Mouse (Mus musculus) brown adipose tissue, adult 24 weeks (tissue): Measurements from ENCODE around the gene Irf5. TPM values are rescaled to one million over a fixed set of nuclear protein-coding genes. Genes with fewer than 3 reads are reported as not detected.
"Not testable (repeated sequence)": the region's sequence is repeated elsewhere in the genome, so short reads cannot be mapped to it uniquely, and the experiment has no call there.

ENCODE experiments used
- H3K27ac ChIP-seq: fragments of 200-500 bp; replicated peaks from 2 replicates; pipeline ENCODE4 v1.5.1; 2012; ENCODE audit warnings: low read depth, mild to moderate bottlenecking, low read length
- H3K4me1 ChIP-seq: fragments of 200-500 bp; 2 replicates; pipeline ENCODE4 v1.6.1; 2012; ENCODE audit warnings: low read length, mixed read lengths; ENCODE audit not compliant: control insufficient read depth, insufficient read depth, insufficient read length
- H3K4me3 ChIP-seq: fragments of 200-500 bp; 2 replicates; pipeline ENCODE4 v1.5.1; 2012; ENCODE audit warnings: low read depth, mild to moderate bottlenecking, low read length, moderate library complexity; ENCODE audit not compliant: insufficient read depth
- polyA plus RNA-seq: library from polyadenylated mRNA; stranded (reverse); fragments of >200 nt; gene quantifications from 2 replicates; pipeline ENCODE4 v1.2.4, GENCODE M21; 2012; ENCODE audit not compliant: missing spikeins, insufficient read depth, insufficient read length

The Irf5 gene
- polyA plus RNA-seq, 1 experiment = 2.0 TPM

DNA sequence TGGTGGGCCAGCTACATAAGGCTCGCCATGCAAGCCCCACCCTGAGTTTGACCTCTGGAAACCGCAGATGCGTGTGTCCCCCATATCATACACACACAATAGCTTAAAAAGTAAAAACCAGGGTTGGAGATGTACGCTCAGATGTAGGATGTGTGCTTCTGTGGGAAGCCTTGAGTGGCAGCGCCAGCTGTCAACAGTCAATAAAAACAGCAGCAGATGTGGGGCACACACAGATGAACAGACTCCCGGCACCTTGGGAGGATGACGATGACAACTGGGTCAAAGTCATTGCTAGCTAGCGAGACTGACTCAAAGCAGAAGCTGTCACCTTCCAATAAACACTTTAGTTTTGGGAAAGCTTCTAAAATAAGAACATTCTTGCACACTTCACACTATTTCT lies 13.1 kb downstream of the Irf5 start:
- Histone ChIP-seq H3K4me1 (no peaks in the 10 kb centered on the region), H3K27ac (no peak overlapping the region), H3K4me3 (no peak overlapping the region)

DNA sequence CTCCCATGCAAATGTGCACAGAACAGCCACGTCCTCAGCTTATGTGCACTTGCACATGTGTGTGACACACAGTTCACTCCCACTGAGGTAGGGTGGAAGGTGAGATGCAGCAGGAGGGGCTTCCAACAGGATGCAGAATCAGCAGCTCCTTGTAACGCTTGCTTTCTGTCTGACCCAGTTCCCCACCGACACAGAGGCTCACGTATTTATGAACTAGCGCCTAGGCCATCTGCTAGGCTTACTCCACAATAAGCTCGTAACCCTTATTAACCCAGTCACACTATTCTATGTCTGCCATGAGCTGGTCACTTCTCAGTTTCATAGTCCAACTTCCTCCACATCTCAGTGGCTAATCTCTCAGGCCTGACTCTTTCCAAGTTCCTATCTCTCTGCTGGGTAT lies 13.8 kb downstream of the Irf5 start:
- H3K27ac ChIP-seq = no peak overlapping the region
- H3K4me1 ChIP-seq = no peaks in the 10 kb centered on the region
- no peak overlapping the region for H3K4me3 ChIP-seq

DNA sequence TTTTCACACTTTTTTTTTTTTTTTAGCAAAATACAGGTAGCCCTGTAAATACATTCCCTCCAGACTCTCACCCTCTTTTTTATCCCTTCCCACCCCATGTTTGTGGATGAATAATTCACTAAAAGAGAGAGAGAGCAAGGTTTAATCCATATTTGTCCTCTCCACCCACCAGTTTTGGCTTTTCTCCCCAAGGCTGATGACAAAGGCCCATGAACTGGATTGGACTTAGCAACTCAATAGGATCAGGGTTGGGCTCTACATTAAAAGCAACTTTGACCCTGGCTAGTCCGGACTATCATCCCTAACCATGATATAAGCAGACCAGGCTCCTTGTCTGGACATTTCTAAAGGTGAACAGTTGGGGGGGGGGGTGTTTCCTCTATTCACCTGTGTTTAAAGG lies 14.5 kb downstream of the Irf5 start:
- no peak overlapping the region for H3K27ac ChIP-seq
- no peak overlapping the region for H3K4me3 ChIP-seq

DNA sequence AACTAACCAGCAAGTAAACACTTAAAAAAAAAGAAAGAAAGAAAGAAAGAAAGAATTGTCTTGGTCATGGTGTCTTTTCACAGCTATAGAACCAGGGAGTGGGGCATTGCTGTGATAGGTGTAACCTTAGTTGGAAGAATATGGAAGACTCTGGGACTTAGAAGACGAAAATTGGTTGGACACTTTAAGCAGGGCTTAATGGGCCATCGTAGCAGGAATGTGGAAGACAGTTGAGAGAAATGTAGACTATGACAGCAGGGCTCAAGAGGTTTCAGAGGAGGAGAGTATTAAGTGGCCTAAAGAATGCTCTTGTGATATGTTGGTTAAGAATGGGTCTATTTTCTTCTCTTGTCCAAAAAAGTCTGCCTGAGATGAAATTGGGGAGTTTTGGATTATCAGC lies 19.2 kb downstream of the Irf5 start:
- Histone ChIP-seq H3K27ac (no peak overlapping the region), H3K4me3 (no peak overlapping the region), H3K4me1 (no peaks in the 10 kb centered on the region)

More for the DNA sequence above, 14.5 kb downstream of the Irf5 start:
- H3K4me1 ChIP-seq = no peaks in the 10 kb centered on the region

DNA sequence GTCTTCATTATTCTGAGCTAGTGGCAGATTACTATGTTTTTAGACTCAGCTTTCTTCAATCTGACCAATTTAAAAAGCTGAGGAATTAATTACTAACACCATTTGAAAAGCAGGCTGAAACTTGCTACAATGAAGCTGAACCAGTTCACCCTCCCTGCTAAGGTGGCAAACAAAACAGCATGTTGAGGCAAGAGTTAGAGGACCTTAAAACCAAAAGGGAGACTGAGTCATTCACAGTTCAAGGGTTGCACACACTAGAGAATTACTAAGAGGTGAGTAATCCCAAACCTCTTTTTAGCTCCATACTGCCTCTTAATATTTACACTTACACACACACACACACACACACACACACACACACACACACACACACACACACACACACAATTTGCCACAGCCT lies 21.2 kb downstream of the Irf5 start:
- Histone ChIP-seq H3K4me3 (no peak overlapping the region), H3K27ac (no peak overlapping the region), H3K4me1 (no peaks in the 10 kb centered on the region)

DNA sequence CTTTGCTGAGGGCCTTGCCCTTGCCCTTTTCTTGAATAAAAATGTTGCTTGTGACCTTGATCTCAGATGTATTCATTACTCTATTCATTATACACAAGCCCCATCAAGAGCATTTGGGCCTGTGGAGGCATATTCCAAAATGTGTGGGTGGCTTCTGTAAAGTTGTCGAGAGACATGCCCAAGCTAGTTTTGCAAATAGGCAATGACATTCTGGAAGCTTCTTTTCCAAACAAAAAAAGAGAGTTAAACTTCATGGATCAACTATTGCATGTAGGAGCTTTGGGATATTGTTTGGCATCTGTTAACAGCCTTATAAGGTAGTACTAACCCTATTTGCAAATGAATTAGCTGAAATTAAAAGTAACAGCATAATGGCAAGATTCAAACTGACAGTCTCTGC lies 21.7 kb downstream of the Irf5 start:
- H3K27ac ChIP-seq = no peak overlapping the region
- H3K4me3 ChIP-seq = no peak overlapping the region
- H3K4me1 ChIP-seq = no peaks in the 10 kb centered on the region

DNA sequence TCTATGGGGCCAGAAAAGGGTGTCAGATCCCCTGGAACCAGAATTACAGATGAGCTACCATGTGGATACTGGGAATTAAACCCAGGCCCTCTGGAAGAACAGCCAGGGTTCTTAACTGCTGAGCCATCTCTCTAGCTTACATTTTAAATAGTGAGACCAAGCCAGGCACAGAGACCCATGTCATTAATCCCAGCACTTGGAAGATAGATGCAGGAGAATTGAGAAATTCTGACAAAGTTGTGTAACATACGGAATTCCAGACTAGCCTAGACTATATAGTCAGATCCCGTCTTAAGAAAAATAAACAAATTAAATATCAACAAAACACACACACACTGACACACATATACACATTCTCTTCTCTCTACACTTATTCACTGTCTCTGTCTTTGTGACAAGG lies 26.1 kb downstream of the Irf5 start:
- Histone ChIP-seq H3K27ac (no peak overlapping the region), H3K4me3 (no peak overlapping the region), H3K4me1 (no peaks in the 10 kb centered on the region)

DNA sequence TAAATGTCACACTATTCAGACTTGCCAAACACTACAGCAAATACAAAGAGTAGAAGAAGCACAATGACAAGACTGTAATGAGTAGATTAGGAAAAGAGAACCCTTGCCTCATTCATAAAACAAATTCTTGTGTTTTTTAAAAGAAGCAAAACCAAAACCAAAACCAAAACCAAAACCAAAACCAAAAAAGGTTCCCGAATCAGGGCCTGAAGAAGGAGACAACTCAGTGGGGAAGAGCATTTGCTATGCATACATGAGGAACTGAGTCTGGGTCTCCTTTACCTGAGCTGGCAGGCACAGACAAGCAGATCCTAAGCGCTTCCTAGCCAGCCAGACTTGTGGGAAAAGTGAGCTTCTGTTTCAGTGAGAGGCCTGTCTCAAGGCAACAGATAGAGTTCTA lies 30.7 kb downstream of the Irf5 start:
- H3K4me1 ChIP-seq = no peaks in the 10 kb centered on the region
- no peak overlapping the region for H3K27ac ChIP-seq
- no peak overlapping the region for H3K4me3 ChIP-seq

DNA sequence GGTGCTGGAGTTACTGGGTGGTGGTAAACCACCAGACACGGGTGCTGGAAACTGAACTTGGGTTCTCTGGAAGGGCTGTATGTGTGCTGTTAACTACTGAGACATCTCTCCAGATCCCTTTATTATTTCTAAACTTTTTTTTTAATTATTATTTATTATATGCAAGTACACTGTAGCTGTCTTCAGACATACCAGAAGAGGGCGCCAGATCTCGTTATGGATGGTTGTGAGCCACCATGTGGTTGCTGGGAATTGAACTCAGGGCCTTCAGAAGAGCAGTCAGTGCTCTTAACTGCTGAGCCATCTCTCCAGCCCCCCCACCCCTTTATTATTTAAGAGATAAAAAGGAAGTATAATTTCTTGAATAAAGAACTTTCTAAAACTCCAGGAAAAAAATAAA lies 50.0 kb downstream of the Irf5 start:
- H3K4me1 ChIP-seq, H3K27ac ChIP-seq, H3K4me3 ChIP-seq: not testable (repeated sequence)

DNA sequence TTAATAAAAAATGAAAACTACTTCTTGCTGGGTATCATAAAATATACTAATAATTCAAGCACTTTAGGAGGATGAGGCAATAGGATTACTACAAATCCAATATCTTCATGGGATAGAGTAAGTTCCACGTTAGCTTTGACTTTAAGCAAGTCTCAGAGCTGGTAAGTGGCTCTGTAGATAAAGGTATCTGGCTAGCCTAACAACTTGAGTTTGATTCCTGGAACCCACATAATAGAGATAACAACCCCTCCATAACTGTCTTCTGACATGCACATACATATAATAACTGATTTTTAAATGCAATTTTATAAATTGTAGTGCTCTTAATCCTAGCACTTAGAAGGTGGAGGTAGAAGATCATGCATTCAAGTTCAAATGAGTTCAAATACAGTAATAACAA lies 54.3 kb downstream of the Irf5 start:
- no peak overlapping the region for H3K4me3 ChIP-seq
- no peak overlapping the region for H3K27ac ChIP-seq
- no peaks in the 10 kb centered on the region for H3K4me1 ChIP-seq

DNA sequence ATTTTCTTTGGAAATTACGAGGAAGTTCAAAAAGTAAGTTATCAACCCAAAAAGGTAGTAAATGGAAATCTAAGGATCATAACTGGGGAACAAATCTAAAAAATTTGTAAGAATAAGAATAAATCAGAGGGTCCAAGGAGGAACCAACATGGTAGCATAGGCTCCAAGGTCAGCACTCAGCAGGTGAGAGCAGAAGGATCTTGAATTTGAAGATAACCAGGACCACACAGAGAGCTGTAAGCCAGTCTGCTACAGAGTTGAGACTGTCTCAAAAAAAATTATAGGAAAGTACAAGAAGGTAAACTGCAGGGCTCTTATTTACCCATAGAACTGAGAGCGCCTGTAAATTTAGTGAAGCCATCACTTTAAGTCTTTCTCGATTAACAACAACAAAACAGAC lies 54.8 kb downstream of the Irf5 start:
- H3K27ac ChIP-seq = no peak overlapping the region
- H3K4me1 ChIP-seq = no peaks in the 10 kb centered on the region
- H3K4me3 ChIP-seq = no peak overlapping the region

Other genes starting within 250 kb of the Irf5 start
- gene Fam71f2, start 247.0 kb upstream of the Irf5 start, polyA plus RNA-seq = not detected in 2 replicates
- gene Fam71f1, start 207.5 kb upstream of the Irf5 start, polyA plus RNA-seq = not detected in 2 replicates
- gene Calu, start 178.6 kb upstream of the Irf5 start, polyA plus RNA-seq = 119 and 162 TPM in 2 replicates
- gene Opn1sw, start 138.2 kb upstream of the Irf5 start, polyA plus RNA-seq = not detected in 2 replicates
- 0.46 TPM in 1 of 2 replicates, not detected in the other for gene Ccdc136, start 130.3 kb upstream of the Irf5 start, polyA plus RNA-seq
- 1.5 and 3.0 TPM in 2 replicates for gene Flnc, start 93.4 kb upstream of the Irf5 start, polyA plus RNA-seq
- gene Atp6v1f, start 58.9 kb upstream of the Irf5 start, polyA plus RNA-seq = 252 and 255 TPM in 2 replicates
- not detected in 2 replicates for gene Atp6v1fnb, start 55.2 kb upstream of the Irf5 start, polyA plus RNA-seq
- 12.6 and 26.4 TPM in 2 replicates for gene Kcp, start 18.7 kb upstream of the Irf5 start, polyA plus RNA-seq
- gene Tnpo3, start 83.3 kb downstream of the Irf5 start, polyA plus RNA-seq = 32.5 and 33.2 TPM in 2 replicates
- 0.67 TPM in 1 of 2 replicates, not detected in the other for gene Tspan33, start 167.6 kb downstream of the Irf5 start, polyA plus RNA-seq
- gene Smo, start 208.9 kb downstream of the Irf5 start, polyA plus RNA-seq = 7.6 and 8.8 TPM in 2 replicates
- gene Ahcyl2, start 241.4 kb downstream of the Irf5 start, polyA plus RNA-seq = 37.9 and 55.9 TPM in 2 replicates